Mouse (Mus musculus) lung, embryonic 15.5 days (tissue): ENCODE measurements around the gene Naa35. TPM values are rescaled to one million over a fixed set of nuclear protein-coding genes. Genes with fewer than 3 reads are reported as not detected.

Experiments
- ATAC-seq: fragments of 200-750 bp; cut with Nextera tagmentation; 2 replicates; pipeline ENCODE4 v1.8.0; 2017; ENCODE audit warnings: moderate number of reproducible peaks, borderline replicate concordance; ENCODE audit not compliant: low FRiP score, low TSS enrichment; ENCODE audit errors: extremely low read depth
- H3K27ac ChIP-seq: fragments of 300-500 bp; sonication (generic); 2 replicates; pipeline ENCODE4 v1.5.1; 2015; ENCODE audit warnings: moderate library complexity, mild to moderate bottlenecking, inconsistent platforms
- H3K27me3 ChIP-seq: fragments of 300-500 bp; sonication (generic); 2 replicates; pipeline ENCODE4 v1.6.1; 2015; ENCODE audit warnings: inconsistent platforms
- H3K36me3 ChIP-seq: fragments of 300-500 bp; sonication (generic); 2 replicates; pipeline ENCODE4 v1.6.1; 2015; ENCODE audit warnings: inconsistent platforms
- H3K4me1 ChIP-seq: fragments of 300-500 bp; sonication (generic); 2 replicates; pipeline ENCODE4 v1.6.1; 2015; ENCODE audit warnings: inconsistent platforms
- H3K4me2 ChIP-seq: fragments of 300-500 bp; sonication (generic); 2 replicates; pipeline ENCODE4 v1.6.1; 2015; ENCODE audit warnings: inconsistent platforms, mild to moderate bottlenecking, moderate library complexity
- H3K4me3 ChIP-seq: fragments of 300-500 bp; sonication (generic); 2 replicates; pipeline ENCODE4 v1.5.1; 2015; ENCODE audit warnings: mild to moderate bottlenecking, inconsistent platforms
- H3K9ac ChIP-seq: fragments of 300-500 bp; sonication (generic); 2 replicates; pipeline ENCODE4 v1.6.1; 2015; ENCODE audit warnings: inconsistent platforms
- H3K9me3 ChIP-seq: fragments of 300-500 bp; sonication (generic); 2 replicates; pipeline ENCODE4 v1.6.1; 2016; ENCODE audit warnings: inconsistent platforms
- WGBS: fragments of 180-500 bp; shearing (Covaris S2); methylation state at CpG from one replicate; pipeline ENCODE4 v1.1.7; 2015; 5-methylcytosine and 5-hydroxymethylcytosine counted together
- polyA plus RNA-seq: library from polyadenylated mRNA; unstranded; fragments of >200 nt; fragmentation: Nextera tagmentation; extraction: Ambion mirVana; gene quantifications from 2 replicates; pipeline ENCODE4 v1.2.1, GENCODE M21; 2015

Gene Naa35
- polyA plus RNA-seq, 1 experiment from 2014 or later, result 84.1 TPM

DNA sequence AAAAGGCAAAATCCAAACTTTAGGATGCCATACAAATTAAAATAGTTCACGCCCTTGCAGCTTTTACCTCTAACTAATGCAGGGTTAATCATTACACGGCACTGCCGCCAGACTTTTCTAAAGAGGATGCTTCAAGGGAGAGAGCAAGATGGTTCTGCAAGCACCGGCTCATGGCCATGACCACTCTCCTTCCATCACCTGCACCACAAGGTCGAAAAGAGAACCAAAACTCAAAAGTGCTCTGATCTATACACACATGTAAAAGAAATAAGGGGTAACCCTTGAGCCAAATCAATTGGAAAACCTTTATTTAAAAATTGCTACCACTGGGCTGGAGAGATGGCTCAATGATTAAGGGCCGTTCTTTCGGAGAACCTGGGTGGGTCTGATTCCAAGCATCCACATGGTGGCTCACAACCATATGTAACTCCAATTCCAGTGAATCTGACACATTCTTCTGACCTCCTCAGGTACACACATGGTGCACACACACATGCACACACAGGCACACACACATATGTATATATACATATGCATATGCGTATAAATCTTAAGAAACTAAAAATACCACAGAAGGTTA is 29.4 kb upstream of the Naa35 start:
- no peak for ATAC-seq
- Histone ChIP-seq H3K4me3 (peak overlapping the region; percentile 79), H3K27ac (no peak overlapping the region), H3K4me2 (peak overlapping the region; percentile 75), H3K27me3 (no peaks in the 10 kb centered on the region), H3K9me3 (no peaks in the 10 kb centered on the region), H3K36me3 (no peaks in the 10 kb centered on the region), H3K9ac (no peak overlapping the region), H3K4me1 (peaks cover 17% of the 10 kb centered on the region)
- WGBS, result 54% methylated on average over 8 of the region's 8 CpGs

DNA sequence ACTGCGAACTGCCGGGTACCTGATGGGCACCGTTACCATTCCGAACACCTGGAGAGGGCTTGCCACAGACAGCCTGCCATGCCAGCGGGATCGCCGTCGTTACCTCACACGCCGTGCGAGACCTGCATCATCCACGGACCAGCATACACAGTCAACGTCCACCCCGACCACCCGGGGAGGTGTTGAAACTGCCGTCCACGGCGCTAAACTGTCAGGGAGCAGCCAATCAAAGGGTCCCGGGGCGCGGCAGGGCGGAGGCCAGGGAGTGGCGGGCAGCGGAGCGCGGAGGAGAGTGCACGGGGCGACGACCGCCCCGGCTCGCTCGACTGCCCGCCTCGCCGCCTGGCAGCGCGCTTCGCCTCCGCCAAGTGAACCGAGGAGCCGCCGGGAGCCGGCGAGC is 28.4 kb upstream of the Naa35 start:
- peak; percentile 85 for ATAC-seq
- Histone ChIP-seq H3K9ac (peak overlapping the region; percentile 52), H3K36me3 (no peaks in the 10 kb centered on the region), H3K27ac (peak overlapping the region; percentile 73), H3K9me3 (no peaks in the 10 kb centered on the region), H3K4me2 (peak overlapping the region; percentile 75), H3K4me3 (peak overlapping the region; percentile 79), H3K4me1 (peaks cover 17% of the 10 kb centered on the region), H3K27me3 (no peaks in the 10 kb centered on the region)
- 1% methylated on average over 34 of the region's 45 CpGs for WGBS

DNA sequence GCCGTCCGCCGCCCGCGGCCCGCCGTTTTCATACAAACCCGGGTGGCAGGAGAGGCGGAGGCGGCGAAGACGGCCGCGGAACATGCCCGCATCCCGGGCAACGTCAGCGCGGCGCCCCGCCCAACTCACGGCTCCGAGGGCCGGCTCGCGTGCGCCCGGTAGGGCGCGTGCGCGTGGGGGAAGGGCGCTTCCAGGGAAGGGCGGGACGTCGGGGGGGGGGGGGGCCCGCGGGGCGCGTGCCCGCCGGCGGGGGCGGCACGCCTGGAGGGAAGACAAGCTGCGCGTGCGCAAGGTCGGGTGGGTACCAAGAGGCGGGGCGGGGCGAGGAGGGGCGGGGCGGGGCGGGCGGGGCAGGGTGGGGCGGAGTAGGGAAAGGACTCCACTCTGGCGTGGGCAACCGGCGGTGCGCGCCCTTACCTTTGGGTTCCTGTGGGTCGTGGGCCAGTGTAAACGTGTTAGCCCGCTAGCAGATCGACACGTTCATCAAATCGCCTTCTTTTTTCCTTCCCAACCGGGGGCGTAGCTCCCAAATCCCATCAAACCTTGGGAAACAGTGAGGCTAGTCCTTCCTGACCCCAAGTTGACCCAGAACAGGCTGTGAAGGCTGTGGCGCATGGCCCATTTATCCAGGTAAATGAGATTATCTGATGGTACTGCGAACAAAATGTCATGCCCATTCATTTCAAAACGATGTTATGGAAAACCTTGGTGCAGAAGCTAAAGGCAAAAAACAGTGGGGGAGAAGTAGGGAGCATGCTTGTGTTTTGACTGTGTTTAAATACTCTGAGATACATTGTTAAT is 27.7 kb upstream of the Naa35 start:
- no peaks in the 10 kb centered on the region for H3K27me3 ChIP-seq
- H3K4me3 ChIP-seq, result peak overlapping the region; percentile 79
- no peaks in the 10 kb centered on the region for H3K36me3 ChIP-seq
- ATAC-seq, result peak; percentile 89
- 1% methylated on average over 54 of the region's 73 CpGs for WGBS
- peak overlapping the region; percentile 73 for H3K27ac ChIP-seq
- no peaks in the 10 kb centered on the region for H3K9me3 ChIP-seq
- H3K4me2 ChIP-seq, result peak overlapping the region; percentile 75
- peaks cover 17% of the 10 kb centered on the region for H3K4me1 ChIP-seq
- H3K9ac ChIP-seq, result peak overlapping the region; percentile 52

DNA sequence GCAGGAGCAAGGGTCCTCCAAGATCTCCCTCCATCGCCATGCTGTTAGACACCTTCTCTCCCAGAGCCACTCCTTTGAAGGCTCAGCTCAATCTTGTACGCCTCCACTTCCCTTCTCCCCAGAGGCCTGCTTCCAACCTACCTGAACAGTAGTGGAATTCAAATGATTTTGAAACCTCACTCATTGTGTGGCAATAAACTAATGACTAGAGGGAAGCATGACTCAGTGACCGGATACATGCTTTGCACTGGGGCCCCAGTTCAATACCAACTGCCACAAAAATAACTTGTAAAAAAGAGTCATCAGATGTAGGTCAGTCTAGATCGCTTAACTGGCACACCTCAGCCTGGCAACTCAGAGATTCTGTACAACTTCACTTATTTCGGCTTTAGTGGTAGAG is 26.3 kb upstream of the Naa35 start:
- no peak overlapping the region for H3K4me3 ChIP-seq
- no peak for ATAC-seq
- no peaks in the 10 kb centered on the region for H3K27me3 ChIP-seq
- H3K36me3 ChIP-seq, result no peaks in the 10 kb centered on the region
- H3K9ac ChIP-seq, result no peak overlapping the region
- WGBS, result 89% methylated on average over 5 of the region's 5 CpGs
- H3K9me3 ChIP-seq, result no peaks in the 10 kb centered on the region
- no peak overlapping the region for H3K4me2 ChIP-seq
- H3K4me1 ChIP-seq, result peaks cover 21% of the 10 kb centered on the region
- no peak overlapping the region for H3K27ac ChIP-seq

DNA sequence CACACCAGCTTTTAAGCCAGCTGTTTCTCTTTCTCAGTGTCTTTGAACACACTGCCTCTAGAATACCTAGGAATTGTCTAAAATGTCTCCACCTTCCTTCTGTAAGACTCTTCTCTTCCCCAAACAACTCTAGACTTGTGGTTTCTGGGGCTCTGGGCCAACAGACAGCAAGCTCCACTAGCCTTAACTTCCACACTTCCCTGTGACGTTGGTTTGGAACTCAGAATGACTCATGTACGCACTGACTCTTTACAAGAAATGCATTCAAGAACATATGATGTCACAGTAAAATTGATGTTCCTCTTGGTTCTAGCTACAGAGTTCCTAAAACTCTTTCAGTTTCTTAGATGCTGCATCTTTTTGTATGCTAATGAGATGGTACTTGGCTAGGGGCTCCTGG is 22.6 kb upstream of the Naa35 start:
- H3K4me3 ChIP-seq, result no peak overlapping the region
- ATAC-seq, result no peak
- H3K4me2 ChIP-seq, result no peak overlapping the region
- H3K9me3 ChIP-seq, result no peaks in the 10 kb centered on the region
- 80% methylated on average over 2 of the region's 2 CpGs for WGBS
- H3K27ac ChIP-seq, result no peak overlapping the region
- no peaks in the 10 kb centered on the region for H3K36me3 ChIP-seq
- H3K27me3 ChIP-seq, result no peaks in the 10 kb centered on the region
- peaks cover 5% of the 10 kb centered on the region; the same call in 1 of the 2 replicates for H3K4me1 ChIP-seq
- H3K9ac ChIP-seq, result no peak overlapping the region

DNA sequence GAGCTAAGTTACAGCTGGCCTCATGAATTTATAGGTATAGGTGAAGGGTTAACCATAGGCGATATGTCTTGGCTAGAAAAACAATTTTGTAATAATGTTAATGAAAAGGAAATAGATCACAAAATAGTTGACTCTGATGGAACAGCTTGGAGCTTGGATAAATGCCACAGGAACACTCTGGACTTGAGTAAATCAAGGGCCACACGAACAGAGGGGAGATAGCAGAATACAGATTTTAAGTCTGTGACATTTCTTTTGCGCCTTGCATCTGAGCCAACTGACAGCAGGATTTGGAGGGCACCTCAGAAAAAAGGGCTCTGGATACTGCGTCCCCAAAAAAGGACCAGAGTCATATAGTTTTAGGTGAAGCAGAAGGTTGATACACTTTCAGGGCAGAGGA is 20.6 kb upstream of the Naa35 start:
- no peak overlapping the region for H3K9ac ChIP-seq
- 56% methylated on average over 4 of the region's 4 CpGs for WGBS

DNA sequence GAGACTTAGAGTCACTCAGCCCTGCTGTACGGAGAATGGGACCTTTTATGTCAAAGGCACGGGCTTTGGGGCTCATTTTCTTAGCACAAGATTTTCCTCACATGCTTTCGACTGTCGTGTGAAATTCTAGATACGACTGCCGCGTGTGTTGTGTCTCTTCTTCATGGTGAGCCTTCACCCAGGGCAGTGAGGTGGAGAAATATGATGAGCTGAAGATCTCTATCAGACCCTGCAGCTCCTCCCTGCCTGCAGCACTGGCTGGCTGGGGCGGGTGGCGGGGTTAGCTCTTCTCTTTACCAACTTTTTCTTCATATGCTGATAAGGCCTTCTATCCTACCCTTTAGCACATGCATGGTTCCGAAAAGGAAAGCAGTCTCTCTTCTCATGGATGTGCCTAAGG is 20.1 kb upstream of the Naa35 start:
- no peak; the same call in 1 of the 2 replicates for ATAC-seq
- H3K27ac ChIP-seq, result peak overlapping the region; percentile 48; the same call in 1 of the 2 replicates
- no peaks in the 10 kb centered on the region for H3K9me3 ChIP-seq
- 57% methylated on average over 10 of the region's 10 CpGs for WGBS
- H3K36me3 ChIP-seq, result no peaks in the 10 kb centered on the region
- H3K4me2 ChIP-seq, result no peak overlapping the region
- H3K27me3 ChIP-seq, result no peaks in the 10 kb centered on the region
- 0 out of 2 replicates have a peak, but pooled peaks cover 5% of the 10 kb centered on the region for H3K4me1 ChIP-seq
- no peak overlapping the region for H3K9ac ChIP-seq
- H3K4me3 ChIP-seq, result no peak overlapping the region

More for the DNA sequence above, 20.6 kb upstream of the Naa35 start:
- H3K36me3 ChIP-seq, result no peaks in the 10 kb centered on the region
- no peak overlapping the region for H3K4me2 ChIP-seq
- 0 out of 2 replicates have a peak, but pooled peaks cover 5% of the 10 kb centered on the region for H3K4me1 ChIP-seq
- H3K9me3 ChIP-seq, result no peaks in the 10 kb centered on the region
- no peak overlapping the region for H3K4me3 ChIP-seq
- peak; percentile 67; the same call in 1 of the 2 replicates for ATAC-seq
- peak overlapping the region; percentile 48; the same call in 1 of the 2 replicates for H3K27ac ChIP-seq
- H3K27me3 ChIP-seq, result no peaks in the 10 kb centered on the region

DNA sequence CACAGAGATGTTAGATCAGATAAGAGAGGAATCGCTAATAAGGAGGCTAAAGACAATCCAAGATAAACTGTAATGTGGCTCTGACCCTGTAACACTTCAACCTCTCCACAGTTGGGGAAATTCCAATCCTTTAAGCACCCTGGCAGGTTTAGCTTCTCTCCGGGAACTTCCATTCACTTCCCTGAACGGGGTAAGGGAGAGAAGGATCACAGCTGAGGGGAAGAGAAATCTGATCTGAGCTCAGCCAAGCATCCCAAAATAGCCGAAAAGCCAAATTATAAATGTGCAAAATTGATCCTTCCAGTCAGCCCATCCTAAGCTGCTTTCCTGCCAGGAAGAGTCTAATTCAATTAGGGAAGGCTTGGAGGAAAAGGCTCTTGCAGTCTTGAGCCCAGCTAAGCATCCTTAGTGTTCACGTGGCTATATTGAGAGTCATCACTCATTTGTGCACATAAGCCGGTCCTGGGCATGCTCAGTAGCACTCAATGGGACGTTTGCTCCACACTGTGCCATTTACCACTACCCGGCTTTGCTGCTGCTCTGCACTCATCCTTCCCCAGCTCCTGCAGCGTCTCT is 19.0 kb upstream of the Naa35 start:
- Histone ChIP-seq H3K4me3 (no peak overlapping the region), H3K36me3 (no peaks in the 10 kb centered on the region), H3K27me3 (no peaks in the 10 kb centered on the region), H3K4me1 (0 out of 2 replicates have a peak, but pooled peaks cover 5% of the 10 kb centered on the region), H3K9me3 (no peaks in the 10 kb centered on the region), H3K27ac (no peak overlapping the region), H3K4me2 (no peak overlapping the region), H3K9ac (no peak overlapping the region)
- no peak; the same call in 1 of the 2 replicates for ATAC-seq
- 51% methylated on average over 9 of the region's 9 CpGs for WGBS

DNA sequence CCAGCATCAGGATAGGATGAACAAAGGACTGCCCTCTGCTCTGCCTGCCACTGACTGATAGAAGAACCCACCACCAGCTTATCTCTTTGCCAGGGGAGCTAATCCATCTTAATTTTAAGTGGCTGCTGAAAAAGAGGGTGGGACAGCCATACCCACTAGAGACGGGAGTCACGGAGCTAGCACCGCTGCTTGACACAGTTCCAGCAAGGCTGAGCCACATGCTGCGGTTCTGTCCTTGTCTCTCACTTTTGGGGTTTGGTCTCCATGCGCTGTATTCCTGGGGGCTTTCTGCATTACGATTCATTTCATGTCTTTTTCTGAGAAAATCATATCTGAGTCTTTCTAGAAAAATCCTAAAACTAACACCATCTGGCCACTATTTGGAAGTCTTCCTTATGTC is 14.0 kb upstream of the Naa35 start:
- no peak overlapping the region for H3K4me3 ChIP-seq

DNA sequence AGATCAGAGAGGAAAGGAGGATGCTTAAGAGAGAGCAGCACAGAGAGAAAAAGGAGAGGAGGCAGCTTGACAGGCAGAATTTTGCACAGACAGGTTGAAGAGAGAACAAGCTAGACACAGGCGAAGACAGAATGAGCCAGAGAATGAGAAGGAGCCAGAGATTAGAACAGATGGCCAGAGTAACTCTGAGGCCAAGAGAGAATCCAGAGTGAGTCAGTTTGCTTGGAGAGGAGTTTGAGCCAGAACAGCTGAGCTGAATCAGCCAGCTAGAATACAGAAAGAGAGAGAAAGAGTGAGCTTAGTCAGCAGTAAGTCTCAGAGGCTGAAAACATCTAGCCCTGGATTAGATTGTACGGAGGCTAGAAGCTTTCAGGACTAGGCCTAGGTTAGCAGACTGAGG is 12.5 kb upstream of the Naa35 start:
- Histone ChIP-seq H3K9ac (no peak overlapping the region), H3K4me2 (no peak overlapping the region), H3K27ac (no peak overlapping the region), H3K36me3 (no peaks in the 10 kb centered on the region), H3K9me3 (no peaks in the 10 kb centered on the region), H3K4me1 (no peaks in the 10 kb centered on the region), H3K27me3 (no peaks in the 10 kb centered on the region), H3K4me3 (no peak overlapping the region)
- ATAC-seq, result no peak
- WGBS, result 78% methylated on average over 2 of the region's 2 CpGs

More for the DNA sequence above, 14.0 kb upstream of the Naa35 start:
- no peaks in the 10 kb centered on the region for H3K27me3 ChIP-seq
- 76% methylated on average over 6 of the region's 6 CpGs for WGBS
- no peak overlapping the region for H3K9ac ChIP-seq
- H3K4me2 ChIP-seq, result no peak overlapping the region
- no peaks in the 10 kb centered on the region for H3K36me3 ChIP-seq
- H3K9me3 ChIP-seq, result no peaks in the 10 kb centered on the region
- ATAC-seq, result no peak
- H3K27ac ChIP-seq, result no peak overlapping the region
- no peaks in the 10 kb centered on the region for H3K4me1 ChIP-seq

DNA sequence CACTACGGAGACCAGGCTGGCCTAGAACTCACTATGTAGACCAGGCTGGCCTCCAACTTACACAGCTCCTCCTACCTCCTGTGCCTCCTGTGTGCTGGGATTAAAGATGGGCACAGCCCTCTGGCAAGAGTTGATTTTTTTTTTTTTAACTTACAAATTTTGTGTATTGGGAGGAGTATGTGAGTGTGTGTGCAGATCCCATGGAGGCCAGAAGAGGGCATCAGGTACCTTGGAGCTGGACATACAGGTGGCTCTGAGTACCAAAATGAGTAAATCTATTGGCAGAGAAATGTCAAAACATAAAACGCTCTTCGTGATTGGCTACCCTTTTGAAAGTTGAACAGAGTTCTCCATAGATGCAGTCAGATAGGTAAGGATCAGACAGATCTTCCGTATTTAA is 4.1 kb upstream of the Naa35 start:
- no peaks in the 10 kb centered on the region for H3K27me3 ChIP-seq
- H3K4me3 ChIP-seq, result no peak overlapping the region
- H3K9me3 ChIP-seq, result no peaks in the 10 kb centered on the region
- 95% methylated on average over 4 of the region's 4 CpGs for WGBS
- H3K4me1 ChIP-seq, result peaks cover 9% of the 10 kb centered on the region; the same call in 1 of the 2 replicates
- ATAC-seq, result no peak
- no peaks in the 10 kb centered on the region for H3K36me3 ChIP-seq
- H3K4me2 ChIP-seq, result no peak overlapping the region
- no peak overlapping the region for H3K27ac ChIP-seq
- no peak overlapping the region for H3K9ac ChIP-seq

DNA sequence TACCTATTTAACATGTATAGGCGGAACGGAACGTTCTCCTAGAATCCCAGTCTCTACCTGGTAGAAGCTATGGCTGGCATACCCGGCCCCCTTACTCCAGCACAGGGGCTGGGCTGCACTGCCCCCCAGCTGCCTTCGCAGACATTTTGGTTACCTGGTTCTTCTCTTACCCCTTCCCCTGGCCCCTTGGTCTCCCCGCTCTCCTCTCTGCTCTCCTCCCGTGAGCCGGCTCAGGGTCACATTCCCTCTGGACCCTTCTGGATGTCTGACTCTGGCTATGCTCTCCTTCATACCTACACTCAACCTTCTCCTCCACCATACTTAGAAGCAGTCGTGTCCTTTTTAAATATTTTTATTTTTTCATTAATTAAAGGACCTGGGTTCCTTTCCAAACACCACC is 578 bp upstream of the Naa35 start:
- Histone ChIP-seq H3K36me3 (peaks cover 11% of the 10 kb centered on the region; the same call in 1 of the 2 replicates), H3K4me1 (peaks cover 26% of the 10 kb centered on the region), H3K9me3 (no peaks in the 10 kb centered on the region), H3K4me2 (peak overlapping the region; percentile 96), H3K4me3 (peak overlapping the region; percentile 78), H3K27me3 (no peaks in the 10 kb centered on the region), H3K9ac (peak overlapping the region; percentile 60), H3K27ac (peak overlapping the region; percentile 80)
- ATAC-seq, result peak; percentile 50
- 3% methylated on average over 9 of the region's 9 CpGs for WGBS
